Mouse (Mus musculus): ENCODE measurements around the gene Lonp1.

Lonp1 gene

DNA sequence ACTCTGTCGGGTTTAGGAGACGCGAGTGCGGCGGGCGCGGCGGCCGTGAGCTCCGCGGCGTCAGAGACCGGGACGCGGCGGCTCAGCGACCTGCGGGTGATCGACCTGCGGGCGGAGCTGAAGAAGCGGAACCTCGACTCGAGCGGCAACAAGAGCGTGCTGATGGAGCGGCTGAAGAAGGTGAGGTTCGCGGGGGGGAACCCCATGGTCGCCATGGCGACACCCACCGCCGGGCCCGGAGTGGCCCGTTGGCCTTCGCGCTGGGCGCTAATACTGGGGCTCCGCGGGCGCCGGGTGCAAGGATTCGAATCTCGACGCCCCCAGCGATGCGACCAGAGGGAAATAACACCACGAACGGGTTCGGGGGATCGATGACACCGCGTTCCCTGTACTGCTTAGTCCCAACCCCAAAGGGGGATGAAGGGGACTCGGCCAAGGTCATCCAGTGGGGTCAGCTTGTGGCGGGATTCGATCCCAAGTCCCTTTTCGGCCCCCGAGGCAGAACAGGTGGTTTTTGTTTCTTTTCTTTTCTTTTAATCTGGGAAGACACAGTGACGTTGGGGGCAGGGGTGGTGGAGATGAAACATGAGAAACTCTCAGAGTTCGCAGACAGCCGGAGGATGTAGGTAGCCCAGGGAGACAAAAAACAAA, 41.4 kb downstream of the Lonp1 start:
- no peak for DNase-seq

DNA sequence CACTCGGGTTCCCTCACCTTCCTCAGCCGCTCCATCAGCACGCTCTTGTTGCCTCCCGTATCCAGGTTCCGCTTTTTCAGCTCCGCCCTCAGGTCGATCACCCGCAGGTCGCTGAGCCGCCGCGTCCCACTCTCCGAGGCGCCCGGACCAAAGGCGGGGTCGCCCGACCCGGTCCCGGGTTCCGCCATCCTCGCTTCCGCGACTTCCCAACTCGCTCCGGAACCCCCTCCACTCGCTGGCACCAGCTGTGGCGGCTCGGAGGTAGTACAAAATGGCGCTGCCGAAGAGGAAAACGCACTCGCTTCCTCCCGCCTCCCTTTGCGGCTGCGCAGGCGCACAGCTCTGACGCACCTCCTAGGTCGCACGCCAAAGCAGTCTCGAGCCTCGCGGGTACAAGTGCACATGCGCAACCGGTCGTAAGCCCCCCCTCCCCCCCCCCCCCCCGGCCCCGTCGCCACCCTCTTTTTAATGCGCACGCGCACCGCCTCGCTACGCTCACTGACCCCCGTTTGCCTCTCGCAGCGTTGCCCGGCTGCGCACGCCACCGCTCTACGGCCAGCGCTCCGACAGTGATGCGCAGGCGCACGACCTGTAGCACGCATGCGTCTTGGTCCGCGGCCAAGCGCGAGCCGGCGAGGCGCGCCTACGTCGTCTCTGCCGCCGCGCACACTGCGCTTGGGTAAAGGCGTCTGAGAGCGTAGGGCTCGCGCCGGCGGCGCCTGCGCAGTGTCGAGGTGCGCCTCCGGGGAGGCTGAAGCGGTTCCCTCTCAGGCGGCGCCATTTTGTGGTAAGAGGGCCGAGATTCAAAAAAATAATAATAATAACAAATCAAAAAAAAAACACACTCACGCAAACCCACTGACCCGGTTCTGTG, 42.2 kb downstream of the Lonp1 start, which contains the start of the genes Safb2 and Safb:
Gene Safb2 (minus strand): TSS at position 329 of the 874 bp plus-strand sequence.
Gene Safb (plus strand): TSS at position 569 of the 874 bp plus-strand sequence.
- DNase-seq = peak; percentile 100

DNA sequence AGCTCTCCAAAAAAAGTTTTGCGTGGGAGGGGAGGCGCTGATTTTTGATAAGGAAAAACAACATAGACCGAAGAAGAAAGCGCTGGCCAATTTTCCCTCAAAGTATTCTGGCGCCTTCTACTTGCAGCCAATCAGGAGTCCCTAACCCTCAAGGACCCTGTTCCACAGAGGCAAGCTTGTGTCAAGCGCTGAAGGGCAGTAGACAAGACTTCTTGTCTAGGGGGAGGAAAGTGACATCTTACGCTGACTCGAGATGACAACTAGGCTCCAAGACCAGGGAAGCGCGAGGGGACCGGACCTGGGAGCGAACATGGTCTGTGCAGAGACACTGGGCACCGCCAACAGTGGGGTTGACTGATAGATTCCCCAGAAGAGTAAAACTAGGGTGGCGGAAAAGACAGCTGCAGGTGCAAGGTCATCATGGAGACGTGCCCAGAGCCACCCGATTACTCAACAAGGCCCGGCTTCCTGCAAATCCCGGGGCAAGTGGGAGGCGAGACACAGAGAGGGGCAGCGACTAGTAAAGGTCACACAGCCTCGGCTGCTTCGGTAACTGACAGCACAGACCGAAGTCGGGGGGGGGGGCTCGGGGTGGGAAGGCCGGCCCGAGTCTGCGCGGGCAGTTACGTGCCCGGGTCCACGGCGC, 43.0 kb downstream of the Lonp1 start:
- DNase-seq = peak; percentile 67

DNA sequence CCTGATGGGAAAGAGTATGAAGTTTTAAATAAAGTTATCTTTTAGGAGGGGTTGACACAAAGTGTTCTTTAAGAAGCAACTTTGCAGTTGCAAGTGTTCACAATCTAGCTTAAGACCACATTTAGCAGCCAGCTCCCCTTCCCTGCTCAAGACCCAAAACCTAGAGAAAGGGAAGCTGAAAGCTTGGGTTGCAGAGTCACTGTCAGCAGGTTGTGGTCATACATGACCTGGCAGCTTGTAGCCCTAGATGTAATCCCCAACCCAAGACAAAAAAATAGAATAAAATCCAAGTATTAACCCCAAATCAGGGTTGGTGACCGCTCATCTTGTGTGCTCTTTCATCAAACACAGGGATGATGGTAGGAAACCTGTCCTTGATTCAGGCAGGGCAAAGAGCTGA, 43.6 kb downstream of the Lonp1 start:
- no peak for DNase-seq

DNA sequence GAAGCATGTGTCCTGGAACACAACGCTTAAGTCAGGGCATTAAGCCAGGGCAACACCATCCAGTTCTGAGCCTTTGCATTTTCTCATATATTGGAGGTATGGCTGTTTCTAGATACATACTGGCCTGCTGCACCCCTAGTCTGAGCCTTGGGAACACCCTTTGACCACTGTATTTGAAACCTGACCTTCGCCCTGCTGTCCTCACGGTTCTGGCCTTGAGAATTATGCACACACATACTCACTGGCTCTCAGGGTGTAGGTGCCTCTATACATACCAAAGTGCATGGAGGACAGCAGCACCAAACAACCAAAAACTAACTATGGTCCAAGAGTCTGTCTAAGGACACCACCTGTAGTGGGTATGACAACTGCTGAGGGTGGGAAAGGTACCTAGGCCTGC, 53.7 kb downstream of the Lonp1 start:
- DNase-seq = no peak

DNA sequence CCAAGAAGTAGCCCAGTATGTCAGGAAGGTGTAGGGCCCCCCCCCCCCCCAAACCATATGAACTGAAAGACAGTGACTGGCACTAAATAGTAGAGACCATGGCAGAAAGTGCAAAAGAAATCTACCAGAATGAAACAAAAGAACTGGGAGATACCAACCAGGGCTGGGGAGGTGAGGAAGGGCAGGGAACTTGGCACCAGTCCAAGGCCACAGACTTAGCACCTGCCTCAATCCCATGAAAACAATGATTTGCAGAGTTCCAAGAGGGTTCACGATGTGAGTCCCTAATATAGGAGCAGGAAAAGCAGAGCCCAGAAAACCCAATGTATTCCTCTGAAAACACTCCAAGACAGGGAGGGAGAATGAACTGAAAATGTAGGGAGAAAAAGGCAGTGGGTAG, 54.5 kb downstream of the Lonp1 start:
- no peak for DNase-seq

DNA sequence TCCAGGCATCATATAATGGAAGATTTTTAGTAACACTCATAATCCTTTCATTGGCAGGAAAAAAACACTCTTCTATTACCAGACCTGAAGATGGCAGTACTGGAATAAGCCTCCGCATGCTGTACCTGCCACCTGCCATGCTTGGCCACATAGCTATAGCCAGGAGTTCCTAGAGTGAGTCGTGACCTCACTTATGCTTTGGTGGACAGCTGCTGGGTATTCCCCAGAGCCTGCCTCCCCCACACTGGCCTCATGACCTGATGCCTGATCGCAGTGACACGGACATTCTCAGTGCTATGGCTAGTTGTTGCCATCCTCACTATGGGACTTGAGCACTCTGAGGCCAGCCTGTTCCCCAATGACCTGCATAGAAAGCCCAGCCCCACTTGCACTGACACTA, 56.4 kb downstream of the Lonp1 start:
- DNase-seq = no peak

DNA sequence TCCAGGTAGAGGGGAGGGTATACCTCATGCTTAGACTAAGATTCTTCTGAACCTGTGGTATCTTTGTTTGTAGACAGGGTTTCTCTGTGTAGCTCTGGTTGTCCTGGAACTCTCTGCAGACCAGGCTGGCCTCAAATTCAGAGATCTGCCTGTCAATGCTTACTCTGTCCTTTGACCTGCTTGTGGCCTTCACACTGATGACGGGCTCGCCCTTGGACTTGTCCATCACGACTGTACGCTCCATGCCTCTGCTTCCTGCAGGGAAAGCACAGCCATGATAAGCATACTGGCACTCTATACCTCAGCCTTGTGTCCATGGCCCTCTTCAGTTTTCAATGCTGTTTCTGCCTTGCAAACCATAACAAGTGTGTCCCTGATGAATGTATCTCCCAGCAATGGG, 59.3 kb downstream of the Lonp1 start:
- DNase-seq = no peak

DNA sequence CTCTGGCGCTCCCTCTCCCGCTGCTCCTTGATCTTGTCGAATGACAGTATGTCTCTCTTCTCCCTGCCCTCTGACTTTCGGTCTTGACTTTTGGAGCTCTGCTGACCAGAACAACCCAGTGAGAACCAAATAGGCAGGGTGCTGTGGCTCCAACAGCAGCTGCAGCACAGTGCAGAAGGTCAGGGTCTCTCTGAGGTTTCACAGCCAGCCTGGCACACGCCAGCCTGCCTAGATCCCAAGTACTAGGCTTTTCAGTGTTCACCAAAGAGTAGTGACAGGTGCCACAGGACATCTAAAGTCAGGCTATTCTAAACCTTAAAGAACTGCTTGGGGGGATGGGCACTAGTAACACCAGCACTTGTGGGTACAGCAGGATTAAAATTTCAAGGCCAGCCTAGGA, 59.8 kb downstream of the Lonp1 start:
- DNase-seq = no peak

DNA sequence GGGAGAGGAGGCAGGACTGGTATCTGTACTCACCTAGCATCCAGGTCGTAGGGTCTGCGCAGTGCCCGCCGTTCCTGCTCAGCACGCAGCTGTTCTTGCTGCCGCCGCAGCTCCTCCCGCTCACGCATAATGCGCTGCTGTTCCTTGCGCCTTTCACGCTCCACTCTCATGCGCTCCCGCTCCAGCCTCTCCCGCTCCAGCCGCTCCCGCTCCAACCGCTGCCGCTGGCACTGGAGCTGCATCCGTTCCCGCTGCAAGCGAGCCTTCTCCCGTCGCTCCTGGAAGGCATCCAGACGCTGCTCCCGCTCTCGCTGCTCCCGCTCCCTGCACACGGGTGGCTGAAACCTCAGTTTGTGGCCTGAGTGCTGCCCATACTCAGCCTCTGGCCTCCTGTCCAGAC, 60.4 kb downstream of the Lonp1 start:
- DNase-seq = no peak

All from cerebellum, adult 11 months (tissue).